Mouse (Mus musculus) gastrocnemius, postnatal 36 days (tissue): ENCODE data around the gene Arap1. TPM values are rescaled to one million over a fixed set of nuclear protein-coding genes. Genes with fewer than 3 reads are reported as not detected.
A peak's percentile ranks its signal among the peaks of the same experiment; 100 is the strongest.

ENCODE experiments used
- DNase-seq, 2 experiments: peaks; one replicate each; pipeline ENCODE4 v3.0.0; 2022
- intact Hi-C: fragments of 180-260 bp; cut with DNase I; formaldehyde crosslinking; loops from one replicate; pipeline ENCODE4 v1.15.1; 2025
- total RNA-seq, 2 experiments: library from RNA; stranded (reverse); gene quantifications; 2 replicates each; pipeline ENCODE4 v1.2.3; 2021

Gene Arap1
- total RNA-seq, 2 experiments from 2014 or later = 15.6 to 25.5 TPM

DNA sequence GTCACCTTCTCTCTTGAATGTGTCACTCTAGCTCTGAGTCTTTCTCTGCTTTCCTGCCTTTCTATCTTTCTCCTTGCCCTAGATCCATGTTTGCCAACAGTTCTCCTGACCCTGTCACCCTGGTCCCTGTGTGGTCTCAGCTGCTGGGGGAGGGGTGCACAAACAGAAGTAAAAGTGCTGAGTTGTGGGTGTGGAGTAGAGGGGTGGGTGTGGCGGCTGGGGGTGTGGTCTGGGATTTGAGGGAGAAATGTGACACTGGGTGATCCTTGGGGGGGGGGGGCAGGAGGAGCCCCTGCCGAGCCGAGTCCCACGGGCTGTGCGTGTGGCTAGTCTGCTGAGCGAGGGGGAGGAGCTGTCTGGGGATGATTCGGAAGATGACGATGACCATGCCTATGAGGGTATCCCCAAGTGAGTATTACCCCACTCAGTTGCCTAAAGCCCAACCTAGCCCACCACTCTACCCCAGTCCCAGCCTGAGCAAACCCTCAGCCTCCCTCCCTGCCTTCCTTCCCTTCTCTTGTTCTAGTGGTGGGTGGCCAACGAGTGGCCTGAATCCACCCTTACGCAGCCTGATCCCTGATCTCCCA is 38.1 kb downstream of the Arap1 start:
- DNase-seq = no peak
- intact Hi-C loops = loop anchor here (1.0 kb wide), 1 partner anchor 18 kb away; no protein-coding TSS in a partner anchor

DNA sequence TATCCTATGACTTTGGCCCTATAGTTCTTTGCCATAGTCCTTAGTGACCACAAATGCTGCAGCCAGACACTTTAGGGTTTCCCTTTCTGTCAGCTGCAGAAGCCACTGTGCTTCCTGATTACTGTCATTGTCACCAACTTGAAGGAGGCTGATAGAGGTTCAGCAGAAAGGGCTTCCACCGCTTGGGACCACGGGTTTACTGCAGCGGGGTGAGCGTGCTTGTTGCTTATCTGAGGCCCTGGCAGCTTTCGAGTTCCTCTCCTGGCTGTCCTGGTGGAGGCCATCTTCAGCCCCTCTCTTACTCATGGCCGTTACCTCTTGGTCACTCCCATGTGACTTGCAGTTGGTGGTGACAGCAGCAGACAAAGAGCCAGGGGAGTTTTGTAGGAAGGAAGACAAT is 41.4 kb downstream of the Arap1 start:
- DNase-seq = no peak
- intact Hi-C loops = no loop called here

DNA sequence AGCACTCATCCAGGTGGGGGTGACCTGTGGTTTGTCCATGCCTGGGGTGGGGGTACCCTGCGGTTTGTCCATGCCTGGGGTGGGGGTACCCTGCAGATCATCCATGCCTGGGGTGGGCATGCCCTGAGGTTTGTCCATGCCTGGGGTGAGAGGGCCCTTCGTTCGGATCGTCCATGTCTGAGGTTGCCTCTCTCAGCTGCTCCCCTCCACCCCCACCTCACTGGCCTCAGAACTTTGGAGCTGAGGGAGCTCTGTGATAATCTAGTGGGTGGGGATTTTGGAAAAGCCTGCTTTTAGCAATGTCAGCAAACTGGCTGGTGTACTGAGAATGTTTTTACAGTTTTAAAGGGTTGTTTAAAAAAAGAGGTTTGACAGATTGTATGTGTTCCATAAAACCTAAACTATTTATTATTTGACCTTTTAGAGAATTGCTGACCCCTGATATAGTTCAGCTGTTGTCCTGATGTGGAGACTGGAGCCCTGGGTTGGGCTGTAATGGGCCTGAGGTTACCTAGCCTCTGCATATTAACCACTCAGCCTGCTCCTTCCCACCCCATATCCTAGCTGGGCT is 44.1 kb downstream of the Arap1 start:
- DNase-seq = no peak
- intact Hi-C loops = no loop called here

DNA sequence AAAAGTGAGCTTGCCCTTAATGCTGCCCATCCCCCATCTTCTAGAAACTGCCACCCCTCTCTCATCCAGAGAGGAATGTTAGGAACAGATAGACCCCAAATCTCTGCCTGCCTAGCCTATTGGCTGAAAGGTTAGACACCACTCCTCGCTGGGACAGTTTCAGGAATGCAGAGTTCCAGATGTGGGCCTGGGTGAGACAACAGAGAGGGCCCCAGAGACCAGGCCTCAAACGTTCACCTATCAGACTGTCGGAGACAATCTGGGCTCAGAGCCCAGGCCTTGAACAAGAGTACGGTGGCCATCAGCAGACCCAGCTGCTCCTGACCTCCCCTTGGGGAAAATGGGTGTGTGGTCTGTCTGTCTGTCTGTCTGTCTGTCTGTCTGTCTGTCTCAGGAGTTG is 45.1 kb downstream of the Arap1 start:
- intact Hi-C loops = no loop called here
- no peak for DNase-seq

DNA sequence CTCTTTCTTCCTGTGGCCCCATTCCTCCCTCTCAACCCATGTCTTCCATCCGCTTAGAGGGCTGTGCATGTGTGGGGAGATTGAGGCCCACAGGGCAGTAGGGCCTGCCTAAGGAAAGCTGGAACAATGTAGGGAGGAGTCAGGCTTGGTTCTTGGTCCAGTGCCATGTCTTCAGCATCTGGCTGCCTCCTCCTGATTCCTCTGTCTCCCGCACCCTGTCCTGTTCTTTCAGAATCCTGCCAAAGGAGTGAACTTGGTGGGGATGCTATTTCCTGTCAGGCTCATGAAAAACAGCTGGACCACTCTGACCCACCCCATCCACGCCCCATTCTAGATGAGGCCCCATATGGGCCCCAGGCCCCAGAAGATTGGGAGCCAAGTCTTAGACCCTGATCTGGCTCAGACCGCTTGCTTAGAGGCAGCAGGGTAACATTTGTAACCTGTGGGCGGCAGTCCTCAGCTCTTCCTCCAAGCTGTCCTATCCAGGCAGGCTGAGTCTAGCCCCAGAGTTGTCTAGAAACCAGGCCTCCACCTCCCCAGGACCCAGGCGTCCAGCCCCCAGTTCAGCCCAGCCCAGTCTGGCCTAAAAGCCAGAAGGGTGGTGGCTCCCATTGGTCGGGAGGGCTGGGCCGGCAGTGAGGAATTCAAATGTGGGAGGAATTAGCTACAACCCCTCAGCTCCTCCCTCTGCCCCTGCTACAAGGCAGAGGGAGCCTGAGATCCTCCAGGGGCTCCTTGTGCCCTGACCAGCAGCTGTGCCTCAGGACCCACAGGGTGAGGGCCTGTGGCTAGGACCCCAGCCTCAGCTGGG is 46.0 kb downstream of the Arap1 start:
- intact Hi-C loops = no loop called here
- peak; percentile 58 to 82 for DNase-seq

DNA sequence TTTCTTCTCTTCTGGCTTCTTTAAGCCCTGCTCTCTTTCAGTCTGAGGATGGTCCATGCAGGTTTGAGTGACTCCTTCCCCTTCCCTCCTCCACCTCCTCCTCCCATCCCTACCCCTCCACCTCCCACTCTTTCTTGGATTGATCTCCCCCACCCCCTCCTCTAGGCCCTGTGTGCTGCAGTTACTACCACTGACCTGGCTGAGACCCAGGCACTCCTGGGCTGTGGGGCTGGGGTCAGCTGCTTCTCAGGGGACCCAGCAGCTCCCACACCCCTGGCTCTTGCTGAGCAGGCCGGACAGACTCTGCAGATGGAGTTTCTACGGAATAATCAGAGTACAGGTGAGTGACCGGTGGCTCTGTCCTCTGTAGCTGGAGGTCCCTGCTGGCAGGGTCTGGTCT is 46.7 kb downstream of the Arap1 start:
- DNase-seq = no peak
- intact Hi-C loops = no loop called here

DNA sequence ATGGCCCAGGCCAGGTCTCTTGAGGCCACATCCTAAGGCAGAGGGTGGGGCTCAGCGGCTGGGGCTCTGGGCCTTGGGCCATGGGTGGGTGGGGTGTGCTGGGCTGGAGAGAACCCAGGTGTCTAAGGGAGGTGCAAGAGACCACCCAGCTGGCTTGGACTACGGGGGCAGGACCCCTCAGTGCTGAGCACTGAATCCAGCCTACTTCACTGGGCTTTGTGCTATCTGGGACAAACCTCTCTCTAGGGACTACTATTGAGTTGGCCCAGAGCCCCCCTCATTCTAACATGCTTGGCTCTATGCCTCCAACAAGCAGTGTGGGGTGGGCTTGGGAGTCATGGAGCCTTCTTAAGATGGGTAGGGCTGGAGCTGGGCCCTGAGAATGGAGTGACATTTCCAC is 47.6 kb downstream of the Arap1 start:
- intact Hi-C loops = no loop called here
- no peak for DNase-seq

DNA sequence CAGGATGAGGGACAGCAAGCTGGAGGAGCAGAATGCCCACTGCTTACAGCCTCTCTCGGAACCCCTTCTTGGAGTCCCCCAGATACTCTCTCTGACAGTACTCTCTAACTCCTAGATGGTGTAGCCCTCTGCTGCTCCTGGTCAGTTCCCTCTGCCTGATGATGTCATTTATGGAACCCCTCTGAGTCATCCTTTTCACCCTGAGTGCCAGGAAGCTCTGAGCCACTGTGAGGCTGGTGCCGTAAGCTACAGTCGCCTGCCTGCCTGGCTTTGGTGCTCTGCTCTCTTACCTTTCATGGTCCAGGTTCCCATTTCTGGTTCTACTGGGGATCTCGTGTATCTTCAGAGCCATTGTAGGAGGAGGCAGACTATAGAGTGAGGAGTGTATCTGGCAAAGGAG is 49.3 kb downstream of the Arap1 start:
- intact Hi-C loops = no loop called here
- DNase-seq = no peak

DNA sequence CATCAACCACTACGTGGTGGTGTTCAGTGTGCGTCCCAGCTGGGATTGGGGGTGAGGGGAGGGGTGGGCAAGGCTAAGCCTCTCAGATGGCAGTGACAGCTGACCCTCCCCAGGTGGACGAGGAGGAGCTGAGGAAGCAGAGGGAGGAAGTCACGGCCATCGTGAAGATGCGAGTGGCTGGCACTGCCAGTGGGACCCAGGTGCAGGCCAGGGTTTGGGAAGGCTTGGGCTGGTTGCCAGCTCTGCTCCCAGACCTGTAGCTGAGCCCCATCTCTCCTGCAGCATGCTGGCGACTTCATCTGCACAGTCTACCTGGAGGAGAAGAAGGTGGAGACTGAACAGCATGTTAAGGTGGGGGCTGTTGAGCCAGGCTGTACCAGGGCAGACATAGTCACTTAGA is 53.6 kb downstream of the Arap1 start:
- DNase-seq = no peak
- intact Hi-C loops = no loop called here

DNA sequence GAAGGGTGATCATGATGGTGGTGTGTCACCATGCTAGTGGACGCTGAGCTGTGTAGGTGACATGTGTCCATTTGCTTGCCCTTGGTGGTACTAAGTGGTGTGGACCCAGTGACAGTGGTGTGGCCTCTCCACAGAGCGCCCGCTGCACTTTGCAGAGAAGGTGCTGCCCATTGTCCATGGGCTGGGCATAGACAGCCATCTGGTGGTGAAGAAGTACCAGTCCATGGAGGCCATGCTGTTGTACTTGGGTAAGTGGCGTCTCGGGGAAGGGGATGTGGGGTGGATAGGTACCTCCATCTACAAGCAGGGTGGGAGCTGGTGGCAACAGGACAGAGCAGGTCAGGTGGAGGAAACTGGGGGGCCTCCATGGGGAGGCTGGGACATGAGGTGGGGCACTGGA is 56.0 kb downstream of the Arap1 start:
- no peak for DNase-seq
- intact Hi-C loops = loop anchor here (1.0 kb wide), 1 partner anchor 19 kb away; no protein-coding TSS in a partner anchor

DNA sequence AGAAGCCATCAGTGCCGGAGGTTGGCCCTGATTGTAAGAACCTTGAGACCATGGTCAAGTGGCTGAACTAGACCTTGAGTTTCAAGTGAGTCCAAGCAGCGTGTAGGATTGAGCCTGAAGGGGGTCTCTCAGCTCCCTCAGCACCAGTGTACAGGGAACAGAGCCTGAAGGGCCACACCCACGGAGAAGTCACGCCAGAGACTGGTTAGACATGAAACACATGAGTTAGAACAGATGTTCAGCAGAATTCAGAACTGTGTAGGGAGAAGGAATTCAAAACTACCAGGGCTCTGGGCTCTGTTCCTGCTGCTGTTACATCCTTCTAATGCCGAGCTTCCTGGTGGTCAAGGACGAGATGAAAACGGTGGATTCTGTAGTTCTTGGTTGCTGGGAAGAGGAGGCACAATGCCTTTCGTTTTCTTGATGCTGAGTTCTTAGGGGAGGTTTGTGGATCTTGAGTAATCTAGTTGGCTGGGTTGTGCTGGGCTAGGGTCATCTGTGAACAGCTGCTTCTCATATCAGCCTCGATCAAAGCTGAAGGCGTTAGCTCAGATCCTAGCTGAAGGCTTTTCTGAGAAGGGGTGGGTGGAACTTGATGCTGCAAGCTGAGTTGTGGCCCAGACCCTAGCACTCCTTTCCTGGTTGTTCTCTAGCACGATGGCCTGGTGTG is 62.5 kb downstream of the Arap1 start, which contains the start of gene Gm45837:
Gm45837 (plus strand) TSS at position 620 of the 670 bp plus-strand sequence.
- intact Hi-C loops = loop anchor here (5.0 kb wide), 1 partner anchor 212 kb away; no protein-coding TSS in a partner anchor
- DNase-seq = no peak

DNA sequence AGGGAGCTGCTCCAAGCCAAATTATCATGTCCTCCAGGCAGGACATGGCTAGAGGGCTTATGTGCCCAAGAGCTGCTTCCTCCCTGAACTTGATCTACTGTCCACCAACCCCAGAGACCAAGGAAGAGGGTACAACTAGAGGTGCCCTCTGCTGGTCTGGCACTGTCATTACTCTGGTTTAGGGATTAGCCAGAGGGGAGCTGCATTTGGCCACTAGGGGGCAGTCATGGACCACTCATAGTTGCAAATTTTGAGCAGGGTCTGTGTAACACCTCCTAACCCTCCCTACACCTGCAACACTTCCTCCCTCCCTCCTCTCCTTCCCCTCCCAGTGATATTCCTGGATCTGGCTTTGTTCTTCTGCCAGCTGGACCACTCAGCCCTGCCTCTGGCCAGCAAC is 64.9 kb downstream of the Arap1 start:
- intact Hi-C loops = loop anchor here (5.0 kb wide), 1 partner anchor 210 kb away; no protein-coding TSS in a partner anchor

DNA sequence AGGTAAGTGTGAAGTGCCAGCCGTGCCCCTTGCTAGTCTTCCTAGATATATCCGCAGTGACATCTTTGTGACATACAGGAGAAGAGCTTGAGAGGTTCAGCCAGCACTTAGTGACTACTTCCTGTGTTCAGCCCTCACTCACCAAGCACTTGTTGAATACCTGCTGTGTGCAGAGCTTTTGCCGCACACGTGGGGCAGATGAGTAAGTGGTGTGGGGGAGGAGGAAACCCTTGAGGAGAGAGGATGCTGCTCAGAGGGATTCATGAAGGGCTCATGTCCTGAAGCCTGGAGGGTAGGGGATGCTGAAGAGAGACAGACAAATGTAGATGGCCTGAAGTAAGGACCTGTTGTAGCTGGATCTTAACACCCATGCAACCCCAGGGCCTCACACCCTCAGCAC is 66.3 kb downstream of the Arap1 start:
- intact Hi-C loops = loop anchor here (5.0 kb wide), 1 partner anchor 208 kb away; no protein-coding TSS in a partner anchor

More for the DNA sequence above, 64.9 kb downstream of the Arap1 start:
- peak; percentile 68 to 81 for DNase-seq

DNA sequence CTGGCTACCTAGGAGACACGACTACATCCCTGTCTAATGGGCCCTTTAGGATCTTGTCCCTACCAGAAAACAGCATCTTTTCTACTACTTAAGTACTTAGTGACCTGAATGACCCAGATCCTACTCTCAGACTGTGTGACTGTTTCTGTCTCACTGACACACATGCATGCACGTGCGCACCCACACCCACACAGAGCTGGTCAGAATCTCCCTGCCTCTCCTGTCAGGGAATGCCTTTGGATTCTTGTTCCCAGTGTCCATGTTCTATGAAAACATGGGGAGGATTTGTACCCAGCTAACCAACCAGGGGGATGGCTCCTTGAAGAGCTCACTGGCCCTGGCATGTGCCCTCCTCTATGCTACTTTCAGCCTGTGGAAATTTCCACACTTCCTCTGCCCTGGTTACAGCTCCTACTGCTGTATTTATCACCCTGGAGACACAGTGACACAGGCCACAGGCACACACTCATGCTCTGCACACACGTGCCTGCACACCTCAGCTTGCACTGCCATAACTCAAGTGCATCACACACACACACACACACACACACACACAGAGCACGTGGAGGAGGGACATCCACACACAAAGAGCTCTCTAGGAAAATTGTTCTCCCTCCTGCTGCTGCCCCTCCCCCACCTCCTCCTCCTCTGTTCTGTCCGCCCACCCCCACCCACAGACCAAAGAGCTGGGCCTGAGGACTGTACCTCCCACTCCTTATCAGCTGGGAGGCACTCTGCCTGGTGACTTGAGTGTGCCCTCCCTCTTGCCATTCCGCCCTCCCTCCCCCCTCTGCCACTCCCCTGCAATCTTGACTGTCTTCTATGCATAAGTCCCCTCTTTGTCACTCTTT is 67.0 kb downstream of the Arap1 start:
- intact Hi-C loops = loop anchor here (5.0 kb wide), 1 partner anchor 207 kb away; no protein-coding TSS in a partner anchor
- no peak for DNase-seq

More for the DNA sequence above, 66.3 kb downstream of the Arap1 start:
- DNase-seq = no peak

DNA sequence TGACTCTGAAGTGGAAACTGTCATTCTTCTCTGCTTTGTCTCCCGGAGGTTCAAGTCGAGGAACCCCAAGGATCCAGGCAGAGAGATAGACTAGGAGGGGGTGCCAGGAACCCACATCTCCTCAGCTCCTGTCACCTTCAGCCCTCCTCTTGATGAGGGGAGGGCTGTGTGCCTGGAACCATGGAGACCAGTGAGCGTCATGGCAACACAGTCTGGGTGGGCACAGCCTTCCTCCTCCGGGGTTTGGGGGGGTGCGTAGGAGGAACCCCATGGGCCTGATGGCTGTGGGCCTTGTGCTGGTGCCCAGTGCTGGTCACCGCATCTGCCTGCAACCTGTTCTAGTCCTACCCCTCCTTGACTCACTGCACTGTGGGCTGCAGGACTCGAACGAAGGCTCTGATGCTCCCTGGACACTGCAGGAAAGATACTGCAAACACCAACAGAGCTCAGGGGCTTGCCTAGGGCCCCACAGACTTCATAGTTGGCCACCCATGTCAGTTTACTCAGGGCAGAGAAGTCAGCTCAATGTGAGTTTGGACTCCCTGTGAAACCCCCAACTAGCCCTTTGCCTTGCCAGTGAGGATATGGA is 67.7 kb downstream of the Arap1 start:
- no peak for DNase-seq
- intact Hi-C loops = no loop called here

DNA sequence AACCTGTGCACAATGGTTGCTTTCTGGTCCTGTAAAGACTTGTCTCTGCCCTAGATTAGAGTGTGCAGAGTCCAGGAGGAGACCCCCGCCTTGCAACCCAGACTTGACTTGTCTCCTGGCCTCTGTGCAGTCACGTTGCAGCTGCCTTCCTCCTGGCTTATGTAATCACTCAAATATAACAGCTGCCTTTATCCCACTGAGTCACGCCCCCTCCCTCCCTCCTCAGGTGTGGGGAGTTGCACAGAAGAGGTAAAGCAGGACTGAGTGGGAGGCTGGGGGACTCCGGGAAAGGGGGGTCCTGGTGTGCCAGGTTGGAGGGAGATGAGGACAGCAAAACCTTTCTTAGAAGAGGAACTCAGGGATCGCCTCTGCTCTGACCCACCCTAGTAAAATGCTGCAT is 68.5 kb downstream of the Arap1 start:
- intact Hi-C loops = no loop called here
- DNase-seq = no peak

DNA sequence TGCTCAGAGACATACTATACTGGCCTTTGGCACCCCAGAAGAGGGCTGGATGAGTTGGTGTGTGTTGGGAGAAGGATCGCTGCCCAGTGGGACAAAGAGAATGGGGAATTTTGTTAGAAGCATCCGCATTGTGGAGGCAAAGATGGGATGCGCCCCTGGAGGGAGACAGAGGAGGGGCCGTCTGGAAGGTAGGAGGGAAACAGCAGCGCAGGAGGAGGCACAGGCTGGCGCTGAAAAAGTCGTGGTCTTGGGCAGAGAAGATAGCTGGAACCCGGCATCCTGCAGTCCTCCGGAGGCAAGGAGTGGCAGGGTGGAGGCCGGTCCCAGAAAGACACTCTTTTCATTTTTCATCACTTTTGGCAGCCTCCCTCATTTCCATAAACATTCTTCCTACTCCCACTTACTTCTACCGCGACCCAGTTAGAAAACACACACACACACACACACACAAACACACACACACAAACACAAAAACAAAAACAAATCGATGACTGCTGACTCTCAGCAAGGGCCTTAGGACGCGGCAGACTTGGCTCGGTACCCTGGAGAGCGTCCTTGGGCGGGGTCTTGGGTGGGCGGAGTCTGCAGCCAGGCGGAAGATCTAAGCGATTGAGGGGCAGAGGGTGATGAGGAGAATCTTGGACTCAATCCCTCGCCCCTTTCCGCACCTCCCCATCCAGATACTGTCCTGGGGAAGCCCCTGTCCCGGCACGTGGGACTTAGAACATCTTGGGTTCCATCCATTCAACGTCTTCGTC is 71.3 kb downstream of the Arap1 start:
- no peak for DNase-seq
- intact Hi-C loops = no loop called here

DNA sequence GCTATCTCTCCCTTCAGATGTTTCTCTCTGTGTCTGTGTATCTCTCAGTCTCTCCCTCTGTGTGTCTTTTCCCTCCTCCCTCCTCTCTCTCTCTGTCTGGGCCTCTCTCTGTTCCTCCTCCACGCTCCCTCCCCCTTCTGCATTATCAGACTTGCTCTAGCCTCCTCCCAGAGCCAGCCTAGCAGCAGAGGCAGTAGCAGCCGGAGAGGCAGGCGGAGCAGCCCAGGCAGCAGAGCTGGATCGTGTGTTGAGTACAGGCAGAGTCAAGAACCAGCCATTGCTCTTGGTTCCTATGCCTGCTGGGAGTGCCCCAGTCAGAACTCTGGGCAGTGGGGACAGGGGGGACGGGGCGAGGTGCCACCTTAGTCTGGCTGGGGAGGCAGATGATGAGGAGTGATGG is 73.7 kb downstream of the Arap1 start, which contains the start of gene Pde2a:
Pde2a (plus strand) TSS at position 163 of the 400 bp plus-strand sequence.
- intact Hi-C loops = no loop called here
- DNase-seq = no peak

DNA sequence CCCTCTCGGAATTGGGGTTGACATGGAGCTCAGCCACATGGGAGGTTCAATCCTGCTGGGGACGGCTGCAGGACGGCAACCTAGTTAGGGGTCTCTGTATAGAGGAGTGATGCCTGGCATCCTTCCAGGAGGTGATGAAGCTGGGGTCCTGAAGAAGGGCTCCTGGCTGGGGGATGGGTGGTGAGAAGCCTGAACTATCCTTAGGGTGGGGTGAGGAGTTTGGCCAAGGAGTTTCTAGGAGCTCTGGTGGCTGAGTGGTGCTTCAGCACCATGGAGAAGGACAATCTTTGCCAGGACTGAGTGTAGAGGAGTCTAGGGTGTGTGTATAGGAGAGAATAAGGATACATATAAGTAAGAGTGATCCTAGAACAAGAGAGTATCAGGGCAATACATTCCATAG is 74.2 kb downstream of the Arap1 start:
- intact Hi-C loops = loop anchor here (1.0 kb wide), 1 partner anchor 448 kb away; the partner anchor contains the start of gene P2ry6
- DNase-seq = no peak
